Mouse (Mus musculus): ENCODE results near the gene Dop1a. TPM values are rescaled to one million over a fixed set of nuclear protein-coding genes. Genes with fewer than 3 reads are reported as not detected.

Gene Dop1a
- polyA plus RNA-seq, 1 experiment from 2014 or later, result 21.7 TPM

DNA sequence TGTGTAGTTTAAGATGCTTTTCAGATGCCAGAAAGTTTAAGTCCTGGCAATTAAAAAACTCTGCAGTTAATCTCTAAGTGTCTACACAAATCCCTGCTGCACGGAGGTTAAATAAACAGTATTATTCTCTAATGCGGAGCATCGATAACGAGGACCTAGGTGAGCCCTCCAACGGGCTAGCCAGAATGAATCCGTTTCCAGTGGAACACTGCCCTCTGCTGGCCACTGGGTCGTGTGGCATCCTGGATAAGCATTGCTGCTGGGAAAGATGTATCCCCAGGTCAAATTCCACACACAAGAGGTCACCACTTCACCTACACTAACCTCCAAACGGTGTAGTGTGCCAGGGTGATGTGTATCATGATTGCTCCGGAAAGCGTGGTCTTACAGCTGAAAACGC, 17.4 kb upstream of the Dop1a start:
- POLR2A ChIA-PET, result no interaction called here
- no peaks in the 10 kb centered on the region for H3K27me3 ChIP-seq
- no peak for DNase-seq (ENCODE audit: low read depth, low spot score)
- peak; percentile 79 for TF ChIP-seq CTCF (IDR thresholded peaks at IDR 0.05)
- ATAC-seq, result peak; percentile 29
- CTCF ChIA-PET, result interaction anchor here (1.1 to 8.9 kb wide), 4 partner anchors 13 to 730 kb away, joined by 3 to 81 read pairs (median 7); partner anchors contain the start of genes Dop1a and Ube2cbp
- in situ Hi-C loops (cut with MboI; ENCODE audit: low pct_unique_long_range_greater_than_20kb), result no loop called here

DNA sequence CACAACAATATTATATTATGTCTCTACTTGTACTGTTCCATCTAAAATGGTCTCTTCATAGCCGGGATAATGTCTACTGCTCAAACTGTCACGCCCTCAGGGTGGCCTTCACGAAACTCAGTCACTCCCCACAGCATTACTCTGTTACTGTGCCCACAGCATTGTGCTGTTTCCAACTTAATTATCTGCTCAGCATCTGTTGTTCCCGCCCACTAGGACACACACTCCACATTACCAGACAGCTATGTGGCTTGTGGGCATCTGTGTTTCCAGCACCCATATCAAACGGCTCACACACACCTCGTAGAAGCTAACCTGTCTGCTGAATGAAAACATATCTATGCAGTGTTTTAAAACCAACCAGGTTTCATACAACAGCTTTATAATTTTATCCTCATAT, 15.9 kb upstream of the Dop1a start:
- DNase-seq (ENCODE audit: low read depth, low spot score), result no peak
- in situ Hi-C loops (cut with MboI; ENCODE audit: low pct_unique_long_range_greater_than_20kb), result loop anchor here (5.0 kb wide), 1 partner anchor 674 kb away; no protein-coding TSS in a partner anchor
- ChIA-PET CTCF (interaction anchor here (1.2 to 8.9 kb wide), 5 partner anchors 15 to 697 kb away, joined by 3 to 81 read pairs (median 4); partner anchors contain the start of genes Dop1a and Ube2cbp), POLR2A (interaction anchor here (1.0 kb wide), 1 partner anchor 13 kb away, joined by 3 read pairs; no protein-coding TSS in a partner anchor)
- TF ChIP-seq CTCF (IDR thresholded peaks at IDR 0.05), result no peak
- ATAC-seq, result no peak
- H3K27me3 ChIP-seq, result no peaks in the 10 kb centered on the region

GRCm38 (mm10) chr9:86451617-86452016, 15.3 kb upstream of the Dop1a start:
- in situ Hi-C loops (cut with MboI; ENCODE audit: low pct_unique_long_range_greater_than_20kb), result loop anchor here (5.0 kb wide), 1 partner anchor 674 kb away; no protein-coding TSS in a partner anchor
- CTCF ChIA-PET, result interaction anchor here (1.0 to 8.9 kb wide), 7 partner anchors 14 to 697 kb away, joined by 3 to 81 read pairs (median 5); partner anchors contain the start of genes Dop1a and Ube2cbp
- POLR2A ChIA-PET, result interaction anchor here (0.7 to 1.0 kb wide), 2 partner anchors 12 to 1132 kb away, joined by 3 read pairs; no protein-coding TSS in a partner anchor
- TF ChIP-seq CTCF (IDR thresholded peaks at IDR 0.05), result peak; percentile 85
- no peaks in the 10 kb centered on the region for H3K27me3 ChIP-seq
- DNase-seq (ENCODE audit: low read depth, low spot score), result no peak
- peak; percentile 82 for ATAC-seq

DNA sequence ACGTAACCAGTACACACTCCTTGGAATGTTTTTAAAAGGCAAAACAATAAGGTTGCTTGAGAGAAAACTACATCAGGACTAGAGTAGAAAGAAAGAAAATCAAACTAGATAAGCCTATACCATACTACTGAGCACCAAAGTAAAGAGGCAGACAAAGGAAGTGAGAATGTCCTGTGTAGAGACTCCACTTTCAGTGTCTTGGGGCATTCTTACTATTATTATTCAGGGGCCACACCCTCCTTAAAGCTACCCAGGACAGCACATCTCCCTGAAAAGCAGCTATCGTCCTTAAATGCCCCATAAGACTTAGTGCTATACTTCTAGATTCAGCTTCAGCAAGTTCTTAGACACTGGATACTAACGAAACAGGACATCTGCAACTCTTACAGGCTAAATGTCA, 13.3 kb upstream of the Dop1a start:
- ChIA-PET CTCF (interaction anchor here (1.1 to 8.9 kb wide), 4 partner anchors 12 to 706 kb away, joined by 5 to 81 read pairs (median 9); partner anchors contain the start of genes Dop1a and Ube2cbp), POLR2A (no interaction called here)
- in situ Hi-C loops (cut with MboI; ENCODE audit: low pct_unique_long_range_greater_than_20kb), result loop anchor here (5.0 kb wide), 1 partner anchor 676 kb away; no protein-coding TSS in a partner anchor
- no peak for TF ChIP-seq CTCF (IDR thresholded peaks at IDR 0.05)
- DNase-seq (ENCODE audit: low read depth, low spot score) (no peak), ATAC-seq (peak; percentile 62)
- H3K27me3 ChIP-seq, result no peaks in the 10 kb centered on the region

GRCm38 (mm10) chr9:86464151-86465105, 2.5 kb upstream of the Dop1a start, which contains the start of gene Ube2cbp:
Ube2cbp (minus strand) TSS chr9:86464950.
- in situ Hi-C loops (cut with MboI; ENCODE audit: low pct_unique_long_range_greater_than_20kb), result loop anchor here (5.0 to 10.0 kb wide), 3 partner anchors 108 to 620 kb away; partner anchors contain the start of genes Pgm3, Prss35, Rwdd2a and Tpbg
- no peaks in the 10 kb centered on the region for H3K27me3 ChIP-seq
- DNase-seq (ENCODE audit: low read depth, low spot score) (peak; percentile 39), ATAC-seq (peak; percentile 79)
- ChIA-PET CTCF (interaction anchor here (0.9 to 6.3 kb wide), 13 partner anchors 11 to 738 kb away, joined by 3 to 81 read pairs (median 5); partner anchors contain the start of gene Rwdd2a), POLR2A (interaction anchor here (0.8 to 1.3 kb wide), 2 partner anchors 13 to 621 kb away, joined by 3 read pairs; no protein-coding TSS in a partner anchor)
- peak; percentile 100 for TF ChIP-seq CTCF (IDR thresholded peaks at IDR 0.05)

GRCm38 (mm10) chr9:86475956-86476355, 9.0 kb downstream of the Dop1a start:
- ChIA-PET CTCF (interaction anchor here (1.3 to 4.6 kb wide), 3 partner anchors 9 to 98 kb away, joined by 3 to 34 read pairs (median 3); partner anchors contain the start of genes Dop1a and Ube2cbp), POLR2A (interaction anchor here (0.8 kb wide), 1 partner anchor 25 kb away, joined by 3 read pairs; no protein-coding TSS in a partner anchor)
- no peak for DNase-seq (ENCODE audit: low read depth, low spot score)
- ATAC-seq, result no peak
- in situ Hi-C loops (cut with MboI; ENCODE audit: low pct_unique_long_range_greater_than_20kb), result no loop called here
- H3K27me3 ChIP-seq, result no peaks in the 10 kb centered on the region
- no peak for TF ChIP-seq CTCF (IDR thresholded peaks at IDR 0.05)

GRCm38 (mm10) chr9:86476763-86477162, 9.8 kb downstream of the Dop1a start:
- no peak for TF ChIP-seq CTCF (IDR thresholded peaks at IDR 0.05)
- POLR2A ChIA-PET, result no interaction called here
- in situ Hi-C loops (cut with MboI; ENCODE audit: low pct_unique_long_range_greater_than_20kb), result no loop called here
- CTCF ChIA-PET, result interaction anchor here (0.9 to 4.6 kb wide), 3 partner anchors 10 to 270 kb away, joined by 3 to 34 read pairs (median 4); partner anchors contain the start of genes Dop1a and Ube2cbp
- no peak for DNase-seq (ENCODE audit: low read depth, low spot score)
- no peaks in the 10 kb centered on the region for H3K27me3 ChIP-seq
- no peak for ATAC-seq

GRCm38 (mm10) chr9:86478414-86479093, 11.6 kb downstream of the Dop1a start:
- DNase-seq (ENCODE audit: low read depth, low spot score) (no peak), ATAC-seq (no peak)
- ChIA-PET POLR2A (interaction anchor here (0.6 kb wide), 1 partner anchor 37 kb away, joined by 4 read pairs; no protein-coding TSS in a partner anchor), CTCF (interaction anchor here (0.9 to 4.6 kb wide), 4 partner anchors 9 to 45 kb away, joined by 3 to 34 read pairs (median 3); partner anchors contain the start of genes Dop1a and Ube2cbp)
- H3K27me3 ChIP-seq, result no peaks in the 10 kb centered on the region
- TF ChIP-seq CTCF (IDR thresholded peaks at IDR 0.05), result no peak
- in situ Hi-C loops (cut with MboI; ENCODE audit: low pct_unique_long_range_greater_than_20kb), result no loop called here

- no peaks in the 10 kb centered on the region for H3K27me3 ChIP-seq
- TF ChIP-seq CTCF (IDR thresholded peaks at IDR 0.05), result no peak
- ChIA-PET POLR2A (no interaction called here), CTCF (interaction anchor here (1.3 to 1.6 kb wide), 3 partner anchors 11 to 15 kb away, joined by 4 to 6 read pairs (median 4); partner anchors contain the start of gene Dop1a)
- ATAC-seq (no peak), DNase-seq (ENCODE audit: low read depth, low spot score) (no peak)
- in situ Hi-C loops (cut with MboI; ENCODE audit: low pct_unique_long_range_greater_than_20kb), result no loop called here
Observed at GRCm38 (mm10) chr9:86482236-86482635, 15.3 kb downstream of the Dop1a start.

Measured in Patski (cell line).